Mouse (Mus musculus) effector memory CD4-positive, alpha-beta T cell, adult 5 months (primary cell): ENCODE results near the gene 6030498E09Rik. TPM values are rescaled to one million over a fixed set of nuclear protein-coding genes. Genes with fewer than 3 reads are reported as not detected.

Source experiments
- polyA plus RNA-seq: library from polyadenylated mRNA; unstranded; fragments of 100-300 nt; shearing (Covaris generic); gene quantifications from one replicate; pipeline ENCODE4 v1.2.1, GENCODE M21; 2017

The 6030498E09Rik gene
- polyA plus RNA-seq = not detected

GRCm38 (mm10) chrX:38772478-38772877 lies at the start of gene 6030498E09Rik:
6030498E09Rik (plus strand) TSS chrX:38772671.

Other genes with a start within 250 kb of the 6030498E09Rik start
- gene Cul4b, start 196.5 kb upstream of the 6030498E09Rik start, polyA plus RNA-seq = 28.2 TPM
- 117 TPM for gene Mcts1, start 172.1 kb upstream of the 6030498E09Rik start, polyA plus RNA-seq
- 24.5 TPM for gene C1galt1c1, start 137.6 kb upstream of the 6030498E09Rik start, polyA plus RNA-seq